Mouse (Mus musculus) c-Kit-positive CD71-positive TER-119-positive erythroid progenitor cells, embryonic 14.5 days (primary cell): ENCODE measurements around the gene Sfxn1.

ENCODE experiments used
- DNase-seq: peaks from one replicate; pipeline ENCODE4 v3.0.0-alpha.2; 2013; ENCODE audit warnings: low spot score

The Sfxn1 gene

GRCm38 (mm10) chr13:54071606-54072331 lies at the start of gene Sfxn1:
Gene Sfxn1, plus strand, starts transcription at chr13:54071869.
- DNase-seq: peak; percentile 59

- no peak for DNase-seq
Measured at GRCm38 (mm10) chr13:54023311-54023710, 48.4 kb upstream of the Sfxn1 start.

- DNase-seq: no peak
Measured at GRCm38 (mm10) chr13:54027079-54027478, 44.6 kb upstream of the Sfxn1 start.

- no peak for DNase-seq
Measured at GRCm38 (mm10) chr13:54033653-54034052, 38.0 kb upstream of the Sfxn1 start.

GRCm38 (mm10) chr13:54035541-54035940 lies 36.1 kb upstream of the Sfxn1 start:
- peak; percentile 12 for DNase-seq

- no peak for DNase-seq
Measured at GRCm38 (mm10) chr13:54037936-54038335, 33.7 kb upstream of the Sfxn1 start.

- no peak for DNase-seq
Measured at GRCm38 (mm10) chr13:54040256-54040655, 31.4 kb upstream of the Sfxn1 start.

GRCm38 (mm10) chr13:54048679-54049352 lies 22.9 kb upstream of the Sfxn1 start:
- no peak for DNase-seq

GRCm38 (mm10) chr13:54051641-54052040 lies 20.0 kb upstream of the Sfxn1 start:
- no peak for DNase-seq

GRCm38 (mm10) chr13:54054962-54055361 lies 16.7 kb upstream of the Sfxn1 start:
- no peak for DNase-seq

- no peak for DNase-seq
Measured at GRCm38 (mm10) chr13:54055448-54055861, 16.2 kb upstream of the Sfxn1 start, which contains the start of gene Drd1. Gene Drd1, minus strand, starts transcription at chr13:54055705.

GRCm38 (mm10) chr13:54062068-54062467 lies 9.6 kb upstream of the Sfxn1 start:
- no peak for DNase-seq

GRCm38 (mm10) chr13:54063292-54063691 lies 8.4 kb upstream of the Sfxn1 start:
- DNase-seq: no peak

GRCm38 (mm10) chr13:54066081-54066746 lies 5.5 kb upstream of the Sfxn1 start:
- DNase-seq: no peak

GRCm38 (mm10) chr13:54067617-54068166 lies 4.0 kb upstream of the Sfxn1 start:
- DNase-seq: no peak

- DNase-seq: no peak
Measured at GRCm38 (mm10) chr13:54071011-54071410, 658 bp upstream of the Sfxn1 start.

- peak; percentile 27 for DNase-seq
Measured at GRCm38 (mm10) chr13:54072526-54073057, 923 bp downstream of the Sfxn1 start.

- DNase-seq: no peak
Measured at GRCm38 (mm10) chr13:54073066-54073465, 1.4 kb downstream of the Sfxn1 start.

GRCm38 (mm10) chr13:54073491-54073890 lies 1.8 kb downstream of the Sfxn1 start:
- DNase-seq: no peak

- peak; percentile 43 for DNase-seq
Measured at GRCm38 (mm10) chr13:54075416-54075815, 3.7 kb downstream of the Sfxn1 start.

GRCm38 (mm10) chr13:54076051-54076450 lies 4.4 kb downstream of the Sfxn1 start:
- no peak for DNase-seq

GRCm38 (mm10) chr13:54076762-54077460 lies 5.2 kb downstream of the Sfxn1 start:
- no peak for DNase-seq
